Mouse (Mus musculus) CH12.LX (cell line): ENCODE measurements at regions not wholly inside any gene's neighbourhood (a gene's known extent, or its start where the extent isn't known, plus 50 kb on each side); places are given as distances from the start of the nearest gene placed in this dataset.

Experiments
- DNase-seq: peaks from one replicate; pipeline ENCODE4 v3.0.0-alpha.2; 2013; ENCODE audit errors: extremely low read depth
- H3K27ac ChIP-seq: 2 replicates; pipeline ENCODE4 v1.5.1; 2012; ENCODE audit warnings: low read depth, mild to moderate bottlenecking, control low read depth, moderate library complexity; ENCODE audit not compliant: insufficient read depth
- H3K27me3 ChIP-seq: replicated peaks from 2 replicates; pipeline ENCODE3; 2012; ENCODE audit warnings: inconsistent platforms
- H3K36me3 ChIP-seq, 2 experiments: replicated peaks in 1 of 2; 2 replicates each; pipeline versions ENCODE3 to v1.6.1; 2012; ENCODE audit warnings: inconsistent platforms in 1 of 2, low read length in 1 of 2, mild to moderate bottlenecking in 1 of 2, mixed read lengths in 1 of 2, moderate library complexity in 1 of 2; ENCODE audit not compliant: control insufficient read depth in 1 of 2, insufficient read depth in 1 of 2
- H3K4me1 ChIP-seq, 2 experiments: 2 replicates each; pipeline ENCODE4 v1.6.1; 2012; ENCODE audit warnings: inconsistent platforms in 1 of 2, moderate library complexity in 1 of 2; ENCODE audit not compliant: insufficient read depth in 2 of 2, control insufficient read depth in 1 of 2
- H3K4me2 ChIP-seq: 2 replicates; pipeline ENCODE4 v1.6.1; 2012; ENCODE audit warnings: low read depth, mild to moderate bottlenecking, control low read depth; ENCODE audit not compliant: poor library complexity, insufficient read depth, severe bottlenecking
- H3K4me3 ChIP-seq, 3 experiments: fragments of 150-350 bp in 1 of 3; sonication (generic) in 1 of 3; replicated peaks in 1 of 3; 2 replicates each; pipeline versions ENCODE3 to v1.5.1; 2011 to 2012; ENCODE audit warnings: low read depth in 2 of 3, low read length in 2 of 3, mild to moderate bottlenecking in 2 of 3, moderate library complexity in 2 of 3, control low read depth in 1 of 3, improper control_type of control experiment in 1 of 3, inconsistent platforms in 1 of 3, mixed read lengths in 1 of 3; ENCODE audit not compliant: poor library complexity in 1 of 3
- H3K79me2 ChIP-seq: replicated peaks from 2 replicates; pipeline ENCODE4 v1.6.1; 2012; ENCODE audit warnings: mild to moderate bottlenecking, moderate library complexity; ENCODE audit not compliant: control insufficient read depth, poor library complexity, insufficient read depth, severe bottlenecking; ENCODE audit errors: extremely low read depth
- H3K9ac ChIP-seq: 2 replicates; pipeline ENCODE4 v1.6.1; 2012; ENCODE audit warnings: low read depth, mild to moderate bottlenecking, control low read depth, moderate library complexity; ENCODE audit not compliant: insufficient read depth
- H3K9me3 ChIP-seq: replicated peaks from 2 replicates; pipeline ENCODE3; 2012; ENCODE audit warnings: low read length, inconsistent platforms, mixed read lengths
- BHLHE40 ChIP-seq: IDR thresholded peaks from 2 replicates; pipeline ENCODE4 v1.6.1; 2011; ENCODE audit warnings: mild to moderate bottlenecking, low read depth, low read length, improper control_type of control experiment
- CHD1 ChIP-seq: IDR thresholded peaks from 2 replicates; pipeline ENCODE4 v1.6.1; 2012; ENCODE audit warnings: low read depth, low read length, improper control_type of control experiment, inconsistent platforms
- GABPA ChIP-seq: IDR thresholded peaks from 2 replicates; pipeline ENCODE4 v1.6.1; 2012; ENCODE audit warnings: low read depth, low read length, improper control_type of control experiment, inconsistent platforms; ENCODE audit not compliant: insufficient replicate concordance
- IRF4 ChIP-seq: IDR thresholded peaks from 2 replicates; pipeline ENCODE4 v1.6.1; 2014; ENCODE audit warnings: low read depth, mild to moderate bottlenecking, inconsistent platforms, low read length, improper control_type of control experiment
- JUN ChIP-seq: IDR thresholded peaks from 2 replicates; pipeline ENCODE4 v1.6.1; 2011; ENCODE audit warnings: low read depth, mild to moderate bottlenecking, low read length, improper control_type of control experiment, moderate library complexity; ENCODE audit not compliant: insufficient read depth
- KAT2A ChIP-seq: IDR thresholded peaks from 2 replicates; pipeline ENCODE4 v1.6.1; 2012; ENCODE audit warnings: low read length, improper control_type of control experiment, inconsistent platforms; ENCODE audit not compliant: insufficient replicate concordance
- MAFK ChIP-seq: IDR thresholded peaks from 2 replicates; pipeline ENCODE4 v1.6.1; 2011; ENCODE audit warnings: low read length, improper control_type of control experiment; ENCODE audit not compliant: insufficient replicate concordance
- MXI1 ChIP-seq: IDR thresholded peaks from 2 replicates; pipeline ENCODE4 v1.6.1; 2011; ENCODE audit warnings: mild to moderate bottlenecking, low read depth, low read length, improper control_type of control experiment
- MYC ChIP-seq: IDR thresholded peaks from 2 replicates; pipeline ENCODE4 v1.6.1; 2011; ENCODE audit warnings: low read depth, mild to moderate bottlenecking, improper control_type of control experiment, low read length
- NELFE ChIP-seq: IDR thresholded peaks from 2 replicates; pipeline ENCODE4 v1.6.1; 2011; ENCODE audit warnings: low read depth, low read length, improper control_type of control experiment
- NRF1 ChIP-seq: IDR thresholded peaks from 2 replicates; pipeline ENCODE4 v1.6.1; 2014; ENCODE audit warnings: low read depth, mild to moderate bottlenecking, inconsistent platforms, low read length, improper control_type of control experiment, moderate library complexity
- POLR2A ChIP-seq: IDR thresholded peaks from 2 replicates; pipeline ENCODE4 v1.6.1; 2011; ENCODE audit warnings: low read depth, mild to moderate bottlenecking, improper control_type of control experiment, low read length
- POLR2AphosphoS2 ChIP-seq: IDR thresholded peaks from 2 replicates; pipeline ENCODE4 v1.6.1; 2011; ENCODE audit warnings: low read depth, low read length, improper control_type of control experiment
- RAD21 ChIP-seq: IDR thresholded peaks from 2 replicates; pipeline ENCODE4 v1.6.1; 2011; ENCODE audit warnings: low read depth, mild to moderate bottlenecking, low read length, improper control_type of control experiment, moderate library complexity
- RCOR1 ChIP-seq: conservative IDR thresholded peaks from 2 replicates; pipeline ENCODE4 v1.6.1; 2012; ENCODE audit warnings: low read depth, mild to moderate bottlenecking, inconsistent platforms, low read length, improper control_type of control experiment
- SIN3A ChIP-seq: IDR thresholded peaks from 2 replicates; pipeline ENCODE4 v1.6.1; 2012; ENCODE audit warnings: low read length, improper control_type of control experiment, inconsistent platforms
- SMC3 ChIP-seq: IDR thresholded peaks from 2 replicates; pipeline ENCODE4 v1.6.1; 2011; ENCODE audit warnings: low read depth, low read length, improper control_type of control experiment
- TCF12 ChIP-seq: IDR thresholded peaks from 2 replicates; pipeline ENCODE4 v1.6.1; 2014; ENCODE audit warnings: low read depth, mild to moderate bottlenecking, inconsistent platforms, low read length, improper control_type of control experiment
- USF2 ChIP-seq: conservative IDR thresholded peaks from 2 replicates; pipeline ENCODE4 v1.6.1; 2011; ENCODE audit warnings: low read depth, low read length, improper control_type of control experiment
- ZC3H11A ChIP-seq: IDR thresholded peaks from 2 replicates; pipeline ENCODE4 v1.6.1; 2012; ENCODE audit warnings: low read depth, mild to moderate bottlenecking, inconsistent platforms, low read length, improper control_type of control experiment
- ZNF384 ChIP-seq: IDR thresholded peaks from 2 replicates; pipeline ENCODE4 v1.6.1; 2012; ENCODE audit warnings: low read depth, low read length, improper control_type of control experiment, inconsistent platforms
- dilution Hi-C: fragments of 300-500 bp; cut with MboI; formaldehyde crosslinking; loops from 2 replicates; pipeline ENCODE4 v1.14.3; 2020; ENCODE audit warnings: low sequenced_read_pairs; ENCODE audit not compliant: extremely low pct_unique_long_range_greater_than_20kb, extremely low pct_ligation_motif_present
- in situ Hi-C: fragments of 300-500 bp; cut with MboI; formaldehyde crosslinking; loops from 3 replicates; pipeline ENCODE4 v1.14.3; 2019; ENCODE audit warnings: low sequenced_read_pairs, low pct_ligation_motif_present, low pct_unique_long_range_greater_than_20kb, mixed read lengths

GRCm38 (mm10) chr5:41347416-41347815 is 360.5 kb downstream of the Rab28 start:
- peaks cover 2 to 17% of the 10 kb centered on the region in 2 experiments; a peak in 2 of 4 replicates for H3K4me1 ChIP-seq
- no peak overlapping the region for H3K4me3 ChIP-seq
- no peaks in the 10 kb centered on the region for H3K79me2 ChIP-seq
- no peak overlapping the region for H3K4me2 ChIP-seq
- no peak for DNase-seq
- no peaks in the 10 kb centered on the region for H3K36me3 ChIP-seq
- no peak overlapping the region for H3K9ac ChIP-seq
- in situ Hi-C loops (no loop called here), dilution Hi-C loops (no loop called here)
- no peak overlapping the region for H3K27ac ChIP-seq
- no peaks in the 10 kb centered on the region for H3K27me3 ChIP-seq
- TF ChIP-seq ZC3H11A, result no peak
- no peak for TF ChIP-seq MXI1
- no peak for TF ChIP-seq TCF12
- no peak for TF ChIP-seq POLR2AphosphoS2
- TF ChIP-seq NELFE, result no peak
- TF ChIP-seq KAT2A, result no peak
- no peak for TF ChIP-seq RCOR1
- TF ChIP-seq MYC, result no peak
- no peak for TF ChIP-seq BHLHE40
- no peak for TF ChIP-seq JUN
- no peak for TF ChIP-seq MAFK
- TF ChIP-seq IRF4, result no peak
- TF ChIP-seq POLR2A, result no peak
- TF ChIP-seq ZNF384, result no peak
- TF ChIP-seq RAD21, result no peak
- TF ChIP-seq SIN3A, result no peak
- no peak for TF ChIP-seq CHD1
- no peak for TF ChIP-seq NRF1
- TF ChIP-seq SMC3, result no peak
- no peaks in the 10 kb centered on the region for H3K9me3 ChIP-seq

- no peak for DNase-seq
- H3K9me3 ChIP-seq, result no peaks in the 10 kb centered on the region
- H3K36me3 ChIP-seq, result no peaks in the 10 kb centered on the region
- H3K27ac ChIP-seq, result no peak overlapping the region
- no peaks in the 10 kb centered on the region for H3K79me2 ChIP-seq
- peaks cover 0 to 12% of the 10 kb centered on the region in 2 experiments; a peak in 1 of 4 replicates for H3K4me1 ChIP-seq
- no peak overlapping the region for H3K4me3 ChIP-seq
- no peak for TF ChIP-seq KAT2A
- no peak for TF ChIP-seq USF2
- no peak for TF ChIP-seq POLR2AphosphoS2
- no peak for TF ChIP-seq GABPA
- no peak overlapping the region for H3K9ac ChIP-seq
- in situ Hi-C loops, result no loop called here
- dilution Hi-C loops, result no loop called here
- H3K27me3 ChIP-seq, result no peaks in the 10 kb centered on the region
- no peak overlapping the region for H3K4me2 ChIP-seq
These were observed 367.4 kb downstream of the Rab28 start for GRCm38 (mm10) chr5:41340581-41340980.
